Mouse (Mus musculus) MEL (cell line): Measurements from ENCODE around the gene Zmiz1. TPM values are rescaled to one million over a fixed set of nuclear protein-coding genes. Genes with fewer than 3 reads are reported as not detected.

Experiments used
- DNase-seq: peaks from one replicate; pipeline ENCODE4 v3.0.0; 2011; ENCODE audit warnings: low read depth, low spot score
- H3K27ac ChIP-seq: 2 replicates; pipeline ENCODE4 v1.5.1; 2012; ENCODE audit warnings: low read depth, mild to moderate bottlenecking, control low read depth, low read length, moderate library complexity; ENCODE audit not compliant: control insufficient read depth
- H3K27me3 ChIP-seq, 2 experiments: fragments of 150-350 bp in 1 of 2; sonication (generic) in 1 of 2; 2 replicates each; pipeline ENCODE4 v1.6.1; 2012; ENCODE audit warnings: low read length in 2 of 2, mild to moderate bottlenecking in 2 of 2, improper control_type of control experiment in 1 of 2, moderate library complexity in 1 of 2; ENCODE audit not compliant: insufficient read depth in 2 of 2, control insufficient read depth in 1 of 2
- H3K36me3 ChIP-seq, 2 experiments: 2 replicates each; pipeline ENCODE4 v1.6.1; 2012 to 2014; ENCODE audit warnings: low read length in 2 of 2, improper control_type of control experiment in 1 of 2, inconsistent platforms in 1 of 2, mild to moderate bottlenecking in 1 of 2; ENCODE audit not compliant: insufficient read depth in 2 of 2, control insufficient read depth in 1 of 2
- H3K4me1 ChIP-seq, 2 experiments: fragments of 150-350 bp in 1 of 2; sonication (generic) in 1 of 2; 2 replicates each; pipeline ENCODE4 v1.6.1; 2012; ENCODE audit warnings: low read length in 2 of 2, improper control_type of control experiment in 1 of 2, mild to moderate bottlenecking in 1 of 2; ENCODE audit not compliant: insufficient read depth in 2 of 2, control insufficient read depth in 1 of 2
- H3K4me3 ChIP-seq, 2 experiments: fragments of 150-350 bp in 1 of 2; sonication (generic) in 1 of 2; 2 replicates each; pipeline ENCODE4 v1.5.1; 2012; ENCODE audit warnings: low read depth in 2 of 2, low read length in 2 of 2, mild to moderate bottlenecking in 2 of 2, moderate library complexity in 2 of 2, control low read depth in 1 of 2, improper control_type of control experiment in 1 of 2; ENCODE audit not compliant: control insufficient read depth in 1 of 2, insufficient read depth in 1 of 2
- H3K79me2 ChIP-seq: 2 replicates; pipeline ENCODE4 v1.6.1; 2012; ENCODE audit warnings: mild to moderate bottlenecking, low read length, moderate library complexity; ENCODE audit not compliant: control insufficient read depth, poor library complexity, insufficient read depth
- H3K9ac ChIP-seq: 2 replicates; pipeline ENCODE4 v1.6.1; 2012; ENCODE audit warnings: low read depth, mild to moderate bottlenecking, control low read depth, low read length, moderate library complexity; ENCODE audit not compliant: control insufficient read depth, poor library complexity, severe bottlenecking
- H3K9me3 ChIP-seq: fragments of 150-350 bp; sonication (generic); replicated peaks from 2 replicates; pipeline ENCODE4 v1.6.1; 2012; ENCODE audit warnings: mild to moderate bottlenecking, low read length, improper control_type of control experiment, moderate library complexity; ENCODE audit not compliant: insufficient read depth
- BHLHE40 ChIP-seq: IDR thresholded peaks from 2 replicates; pipeline ENCODE4 v1.6.1; 2012; ENCODE audit warnings: low read depth, mild to moderate bottlenecking, inconsistent platforms, low read length, improper control_type of control experiment, borderline replicate concordance
- CHD1 ChIP-seq: IDR thresholded peaks from 2 replicates; pipeline ENCODE4 v1.6.1; 2012; ENCODE audit warnings: low read depth, mild to moderate bottlenecking, inconsistent platforms, low read length, improper control_type of control experiment
- CHD2 ChIP-seq: IDR thresholded peaks from 2 replicates; pipeline ENCODE4 v1.6.1; 2011; ENCODE audit warnings: low read length, improper control_type of control experiment
- CTCF ChIP-seq, 3 experiments: IDR thresholded peaks in 2 of 3; conservative IDR thresholded peaks in 1 of 3; 2 replicates each; pipeline ENCODE4 v1.5.1; 2011 to 2012; ENCODE audit warnings: low read length in 3 of 3, low read depth in 2 of 3, mild to moderate bottlenecking in 2 of 3, improper control_type of control experiment in 1 of 3, inconsistent platforms in 1 of 3, mixed read lengths in 1 of 3, moderate library complexity in 1 of 3; ENCODE audit not compliant: control insufficient read depth in 1 of 3, insufficient read depth in 1 of 3, poor library complexity in 1 of 3, severe bottlenecking in 1 of 3
- E2F4 ChIP-seq: IDR thresholded peaks from 2 replicates; pipeline ENCODE4 v1.6.1; 2011; ENCODE audit warnings: low read depth, low read length, improper control_type of control experiment, borderline replicate concordance
- ELF1 ChIP-seq: IDR thresholded peaks from 2 replicates; pipeline ENCODE4 v1.6.1; 2014; ENCODE audit warnings: low read depth, mild to moderate bottlenecking, inconsistent platforms, low read length, improper control_type of control experiment, moderate library complexity
- EP300 ChIP-seq, 2 experiments: IDR thresholded peaks; 2 replicates each; pipeline ENCODE4 v1.6.1; 2011; ENCODE audit warnings: improper control_type of control experiment in 2 of 2, low read length in 2 of 2, low read depth in 1 of 2, mild to moderate bottlenecking in 1 of 2
- ETS1 ChIP-seq: IDR thresholded peaks from 2 replicates; pipeline ENCODE4 v1.6.1; 2012; ENCODE audit warnings: low read depth, mild to moderate bottlenecking, inconsistent platforms, low read length, improper control_type of control experiment, moderate library complexity
- GABPA ChIP-seq: IDR thresholded peaks from 2 replicates; pipeline ENCODE4 v1.6.1; 2012; ENCODE audit warnings: low read depth, mild to moderate bottlenecking, inconsistent platforms, low read length, improper control_type of control experiment, moderate library complexity
- GATA1 ChIP-seq: IDR thresholded peaks from 2 replicates; pipeline ENCODE4 v1.6.1; 2011; ENCODE audit warnings: low read depth, low read length, improper control_type of control experiment
- HCFC1 ChIP-seq: IDR thresholded peaks from 2 replicates; pipeline ENCODE4 v1.6.1; 2012; ENCODE audit warnings: low read depth, mild to moderate bottlenecking, inconsistent platforms, low read length, improper control_type of control experiment, moderate library complexity
- JUND ChIP-seq: IDR thresholded peaks from 2 replicates; pipeline ENCODE4 v1.6.1; 2011; ENCODE audit warnings: low read depth, mild to moderate bottlenecking, improper control_type of control experiment, low read length
- KAT2A ChIP-seq: conservative IDR thresholded peaks from 2 replicates; pipeline ENCODE4 v1.6.1; 2012; ENCODE audit warnings: low read depth, low read length, improper control_type of control experiment, inconsistent platforms
- MAFK ChIP-seq: IDR thresholded peaks from 2 replicates; pipeline ENCODE4 v1.6.1; 2011; ENCODE audit warnings: low read depth, mild to moderate bottlenecking, low read length, improper control_type of control experiment, borderline replicate concordance
- MAX ChIP-seq: IDR thresholded peaks from 2 replicates; pipeline ENCODE4 v1.6.1; 2011; ENCODE audit warnings: low read length, improper control_type of control experiment
- MAZ ChIP-seq: IDR thresholded peaks from 2 replicates; pipeline ENCODE4 v1.6.1; 2012; ENCODE audit warnings: low read depth, mild to moderate bottlenecking, inconsistent platforms, low read length, improper control_type of control experiment
- MEF2A ChIP-seq: IDR thresholded peaks from 2 replicates; pipeline ENCODE4 v1.6.1; 2014; ENCODE audit warnings: low read depth, mild to moderate bottlenecking, inconsistent platforms, low read length, improper control_type of control experiment; ENCODE audit not compliant: poor library complexity, insufficient replicate concordance, severe bottlenecking; ENCODE audit errors: extremely low read depth
- MXI1 ChIP-seq: IDR thresholded peaks from 2 replicates; pipeline ENCODE4 v1.6.1; 2011; ENCODE audit warnings: mild to moderate bottlenecking, low read depth, low read length, improper control_type of control experiment
- MYB ChIP-seq: IDR thresholded peaks from 2 replicates; pipeline ENCODE4 v1.6.1; 2011; ENCODE audit warnings: mild to moderate bottlenecking, low read depth, low read length, improper control_type of control experiment
- MYC ChIP-seq: IDR thresholded peaks from 2 replicates; pipeline ENCODE4 v1.6.1; 2011; ENCODE audit warnings: low read depth, mild to moderate bottlenecking, low read length, improper control_type of control experiment, moderate library complexity
- NELFE ChIP-seq: IDR thresholded peaks from 2 replicates; pipeline ENCODE4 v1.6.1; 2011; ENCODE audit warnings: low read depth, low read length, improper control_type of control experiment
- NRF1 ChIP-seq: IDR thresholded peaks from 2 replicates; pipeline ENCODE4 v1.6.1; 2014; ENCODE audit warnings: low read depth, mild to moderate bottlenecking, inconsistent platforms, low read length, improper control_type of control experiment, moderate library complexity; ENCODE audit not compliant: poor library complexity, insufficient read depth, severe bottlenecking
- POLR2A ChIP-seq, 2 experiments: IDR thresholded peaks; 2 replicates each; pipeline ENCODE4 v1.6.1; 2011 to 2012; ENCODE audit warnings: low read length in 2 of 2, mild to moderate bottlenecking in 2 of 2, control low read depth in 1 of 2, improper control_type of control experiment in 1 of 2, low read depth in 1 of 2, moderate library complexity in 1 of 2; ENCODE audit not compliant: control insufficient read depth in 1 of 2, insufficient read depth in 1 of 2, poor library complexity in 1 of 2
- POLR2AphosphoS2 ChIP-seq: IDR thresholded peaks from 2 replicates; pipeline ENCODE4 v1.6.1; 2011; ENCODE audit warnings: low read length, improper control_type of control experiment
- POLR2AphosphoS5 ChIP-seq: IDR thresholded peaks from 2 replicates; pipeline ENCODE4 v1.6.1; 2012; ENCODE audit warnings: low read depth, borderline replicate concordance, mild to moderate bottlenecking, inconsistent platforms, low read length, moderate library complexity, mixed read lengths
- RAD21 ChIP-seq: IDR thresholded peaks from 2 replicates; pipeline ENCODE4 v1.6.1; 2011; ENCODE audit warnings: mild to moderate bottlenecking, low read depth, low read length, improper control_type of control experiment
- RCOR1 ChIP-seq: IDR thresholded peaks from 2 replicates; pipeline ENCODE4 v1.6.1; 2012; ENCODE audit warnings: low read depth, mild to moderate bottlenecking, inconsistent platforms, low read length, improper control_type of control experiment
- SIN3A ChIP-seq: IDR thresholded peaks from 2 replicates; pipeline ENCODE4 v1.6.1; 2012; ENCODE audit warnings: low read length, improper control_type of control experiment, inconsistent platforms
- SMC3 ChIP-seq: IDR thresholded peaks from 2 replicates; pipeline ENCODE4 v1.6.1; 2011; ENCODE audit warnings: low read depth, low read length, improper control_type of control experiment
- TAL1 ChIP-seq: IDR thresholded peaks from 2 replicates; pipeline ENCODE4 v1.6.1; 2012; ENCODE audit warnings: mild to moderate bottlenecking, inconsistent platforms, low read length, moderate library complexity, mixed read lengths
- TBP ChIP-seq: IDR thresholded peaks from 2 replicates; pipeline ENCODE4 v1.8.0; 2011; ENCODE audit warnings: low read depth, low read length, improper control_type of control experiment
- TCF12 ChIP-seq: IDR thresholded peaks from 2 replicates; pipeline ENCODE4 v1.6.1; 2014; ENCODE audit warnings: low read depth, mild to moderate bottlenecking, inconsistent platforms, low read length, improper control_type of control experiment, moderate library complexity
- UBTF ChIP-seq: IDR thresholded peaks from 2 replicates; pipeline ENCODE4 v1.6.1; 2012; ENCODE audit warnings: low read depth, mild to moderate bottlenecking, inconsistent platforms, low read length, improper control_type of control experiment, moderate library complexity, borderline replicate concordance; ENCODE audit not compliant: insufficient read depth
- USF1 ChIP-seq: IDR thresholded peaks from 2 replicates; pipeline ENCODE4 v1.6.1; 2014; ENCODE audit warnings: low read depth, mild to moderate bottlenecking, inconsistent platforms, low read length, improper control_type of control experiment, moderate library complexity
- USF2 ChIP-seq, 2 experiments: IDR thresholded peaks; 2 replicates each; pipeline ENCODE4 v1.6.1; 2011 to 2012; ENCODE audit warnings: improper control_type of control experiment in 2 of 2, low read length in 2 of 2, borderline replicate concordance in 1 of 2, inconsistent platforms in 1 of 2, low read depth in 1 of 2, mild to moderate bottlenecking in 1 of 2; ENCODE audit not compliant: insufficient read depth in 1 of 2
- ZC3H11A ChIP-seq: IDR thresholded peaks from 2 replicates; pipeline ENCODE4 v1.6.1; 2012; ENCODE audit warnings: low read depth, mild to moderate bottlenecking, inconsistent platforms, low read length, improper control_type of control experiment
- ZKSCAN1 ChIP-seq: IDR thresholded peaks from 2 replicates; pipeline ENCODE4 v1.6.1; 2012; ENCODE audit warnings: low read depth, mild to moderate bottlenecking, inconsistent platforms, low read length, improper control_type of control experiment, moderate library complexity
- ZMIZ1 ChIP-seq: IDR thresholded peaks from 2 replicates; pipeline ENCODE4 v1.6.1; 2012; ENCODE audit warnings: low read depth, mild to moderate bottlenecking, inconsistent platforms, low read length, improper control_type of control experiment, moderate library complexity
- ZNF384 ChIP-seq: IDR thresholded peaks from 2 replicates; pipeline ENCODE4 v1.6.1; 2012; ENCODE audit warnings: low read depth, mild to moderate bottlenecking, inconsistent platforms, low read length, improper control_type of control experiment
- polyA plus RNA-seq, 2 experiments: library from polyadenylated mRNA; stranded (reverse) in 1 of 2; unstranded in 1 of 2; fragments of >175 nt in 1 of 2; fragments of >200 nt in 1 of 2; gene quantifications; 2 replicates each; pipeline versions ENCODE4 v1.2.1 to v1.2.4; 2012; ENCODE audit warnings: low replicate concordance in 2 of 2, low read depth in 1 of 2; ENCODE audit not compliant: insufficient read length in 2 of 2, insufficient read depth in 1 of 2, missing spikeins in 1 of 2
- total RNA-seq: library from RNA; depleted of rRNA; stranded (reverse); fragments of 300-350 nt; gene quantifications from 2 replicates; pipeline ENCODE4 v1.2.3, GENCODE M21; 2012

Zmiz1 gene
- total and polyA plus RNA-seq, 3 experiments = 2.7 to 19.9 TPM; not detected in 1

GRCm38 (mm10) chr14:25524884-25525283 lies 65.9 kb downstream of the Zmiz1 start:
- H3K36me3 ChIP-seq = peaks cover 0 to 24% of the 10 kb centered on the region in 2 experiments; a peak in 3 of 4 replicates
- H3K4me1 ChIP-seq = peaks cover 10 to 44% of the 10 kb centered on the region in 2 experiments
- DNase-seq = peak; percentile 33
- H3K27me3 ChIP-seq = no peaks in the 10 kb centered on the region
- no peaks in the 10 kb centered on the region for H3K79me2 ChIP-seq
- TF ChIP-seq TCF12 = peak; percentile 75
- no peak for TF ChIP-seq ZC3H11A
- peak; percentile 69 for TF ChIP-seq TAL1
- TF ChIP-seq UBTF = no peak
- TF ChIP-seq CHD1 = no peak
- no peak for TF ChIP-seq ZKSCAN1
- TF ChIP-seq RCOR1 = no peak
- no peak for TF ChIP-seq JUND
- TF ChIP-seq CHD2 = no peak
- TF ChIP-seq ETS1 = 0 out of 2 replicates have a peak, but pooled peaks have one; percentile 24
- TF ChIP-seq CTCF (IDR thresholded peaks at IDR 0.05 in 2 of 3, conservative IDR thresholded peaks at IDR 0.05 in 1 of 3; ENCODE audit: control insufficient read depth in 1 of 3, insufficient read depth in 1 of 3, low read depth in 2 of 3, low read length in 3 of 3, poor library complexity in 1 of 3, severe bottlenecking in 1 of 3) = no peak
- no peak for TF ChIP-seq E2F4
- no peak for TF ChIP-seq MAZ
- no peak for TF ChIP-seq MEF2A
- no peak for TF ChIP-seq POLR2A (IDR thresholded peaks at IDR 0.05; ENCODE audit: control insufficient read depth in 1 of 2, insufficient read depth in 1 of 2, low read depth in 1 of 2, low read length in 2 of 2, poor library complexity in 1 of 2)
- no peak for TF ChIP-seq NRF1
- no peak for TF ChIP-seq GABPA
- no peak for TF ChIP-seq ZNF384
- no peak for TF ChIP-seq USF2 (IDR thresholded peaks at IDR 0.05; ENCODE audit: borderline replicate concordance in 1 of 2, insufficient read depth in 1 of 2, low read depth in 1 of 2, low read length in 2 of 2)
- no peak for TF ChIP-seq MAX
- TF ChIP-seq RAD21 = no peak
- no peak for TF ChIP-seq SMC3
- TF ChIP-seq ZMIZ1 = no peak
- no peak for TF ChIP-seq MXI1
- TF ChIP-seq POLR2AphosphoS2 = no peak
- no peak for TF ChIP-seq KAT2A
- TF ChIP-seq TBP = no peak
- no peak for TF ChIP-seq ELF1
- no peak for TF ChIP-seq SIN3A
- no peak for TF ChIP-seq HCFC1
- TF ChIP-seq NELFE = no peak
- no peak for TF ChIP-seq MYB
- peak; percentile 53 for TF ChIP-seq GATA1
- no peak for TF ChIP-seq MYC
- peak; percentile 62 to 75 for TF ChIP-seq EP300 (IDR thresholded peaks at IDR 0.05; ENCODE audit: low read depth in 1 of 2, low read length in 2 of 2)
- no peak for TF ChIP-seq POLR2AphosphoS5
- TF ChIP-seq USF1 = no peak
- TF ChIP-seq MAFK = no peak
- TF ChIP-seq BHLHE40 = no peak
- TF ChIP-seq, all 39 proteins: peak for 5
- Histone ChIP-seq H3K4me3 (no peak overlapping the region), H3K9me3 (no peaks in the 10 kb centered on the region), H3K9ac (no peak overlapping the region), H3K27ac (no peak overlapping the region)
